Mouse (Mus musculus) bone marrow macrophage, adult 2 months (primary cell): Measurements from ENCODE around the gene Cited1. TPM values are rescaled to one million over a fixed set of nuclear protein-coding genes. Genes with fewer than 3 reads are reported as not detected.
"Not testable (repeated sequence)": the region's sequence is repeated elsewhere in the genome, so short reads cannot be mapped to it uniquely, and the experiment has no call there.

Source experiments
- H3K27ac ChIP-seq: 2 replicates; pipeline ENCODE4 v1.5.1; 2012; ENCODE audit warnings: low read depth, low read length; ENCODE audit not compliant: insufficient read depth
- H3K4me1 ChIP-seq: 2 replicates; pipeline ENCODE4 v1.6.1; 2012; ENCODE audit warnings: low read length; ENCODE audit not compliant: control insufficient read depth, insufficient read depth
- H3K4me3 ChIP-seq: 2 replicates; pipeline ENCODE4 v1.5.1; 2012; ENCODE audit warnings: mild to moderate bottlenecking, low read length, moderate library complexity; ENCODE audit not compliant: insufficient read depth
- CTCF ChIP-seq: IDR thresholded peaks from 2 replicates; pipeline ENCODE4 v1.5.1; 2012; ENCODE audit warnings: low read depth, mild to moderate bottlenecking, low read length, moderate library complexity
- POLR2A ChIP-seq: IDR thresholded peaks from 2 replicates; pipeline ENCODE4 v1.6.1; 2012; ENCODE audit warnings: mild to moderate bottlenecking, low read depth, low read length, borderline replicate concordance
- polyA plus RNA-seq: library from polyadenylated mRNA; stranded (reverse); fragments of >200 nt; gene quantifications from 2 replicates; pipeline ENCODE4 v1.2.4, GENCODE M21; 2012; ENCODE audit not compliant: missing spikeins, insufficient read depth, insufficient read length

The Cited1 gene
- not detected in 2 replicates for polyA plus RNA-seq

DNA sequence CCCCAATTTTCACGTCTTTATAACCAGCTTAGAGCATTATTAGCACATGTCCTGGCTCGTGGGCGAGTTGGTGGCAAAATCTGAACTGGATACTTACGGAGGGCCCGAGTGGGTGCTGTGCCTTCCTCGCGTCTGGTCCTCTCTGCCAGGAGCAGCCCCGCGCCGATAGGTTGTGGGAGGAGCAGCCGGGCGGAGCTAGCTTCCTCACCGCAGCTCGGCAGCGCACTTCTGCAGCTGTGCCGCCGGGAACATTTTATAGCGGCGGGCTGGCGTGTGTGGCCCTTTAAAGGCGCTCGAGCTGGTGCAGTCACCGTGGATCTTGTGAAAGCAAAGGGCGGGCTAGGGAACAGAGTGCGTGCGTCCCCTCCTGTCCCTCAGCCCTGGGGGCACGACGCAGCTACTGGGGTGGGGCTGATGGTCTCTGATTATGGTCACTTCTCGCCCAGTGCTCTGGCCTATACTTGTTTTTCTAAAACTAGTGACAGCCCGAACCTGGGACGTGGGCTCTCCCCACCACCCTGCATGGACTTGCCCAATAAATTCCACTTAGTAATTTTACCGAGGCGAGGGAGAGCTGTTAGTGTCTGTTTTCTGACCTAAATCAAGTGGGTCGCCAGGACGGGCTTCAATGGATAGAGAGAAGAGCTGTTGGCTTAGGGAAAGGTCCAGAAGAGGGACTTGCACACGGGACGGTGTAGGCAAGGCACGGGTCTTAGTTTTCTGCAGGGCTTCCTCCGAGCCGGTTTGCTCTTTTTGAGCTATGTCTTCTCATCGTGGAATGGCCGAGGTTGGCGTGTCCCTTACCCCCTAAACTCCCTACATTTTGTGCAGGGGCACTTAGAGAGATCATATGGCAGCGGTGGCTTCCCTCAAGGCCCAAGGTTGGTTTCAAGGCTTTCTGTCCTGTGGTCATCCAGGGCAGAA lies at the start of gene Cited1:
Gene Cited1 (minus strand): TSS at position 245 of the 924 bp plus-strand sequence.
- Histone ChIP-seq H3K27ac (no peak within 1 kb of the TSS), H3K4me3 (peak within 1 kb of the TSS; percentile 47), H3K4me1 (peaks cover 2% of the 10 kb centered on the region; the same call in 1 of the 2 replicates)
- no peak for TF ChIP-seq POLR2A
- TF ChIP-seq CTCF = no peak

DNA sequence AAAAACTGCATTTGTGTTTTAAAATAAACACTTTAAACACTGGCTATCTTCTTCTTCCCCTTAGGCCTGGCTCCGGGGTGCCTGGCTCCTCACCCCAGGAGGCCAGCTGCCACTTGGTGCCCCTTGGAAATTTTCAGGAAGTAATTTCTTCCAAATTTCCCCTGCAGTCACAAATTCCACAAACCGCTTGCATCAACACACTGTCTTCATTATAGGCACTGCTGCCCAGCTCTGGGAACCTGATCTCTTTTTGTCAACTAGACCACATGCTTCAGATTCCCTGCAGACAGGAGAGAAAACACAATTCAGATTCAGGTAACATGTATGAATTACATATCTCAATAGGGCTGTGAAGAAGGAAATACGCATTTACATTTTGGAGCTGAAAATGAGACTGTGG lies 32.9 kb upstream of the Cited1 start:
- TF ChIP-seq CTCF (no peak), POLR2A (no peak)
- no peak overlapping the region for H3K27ac ChIP-seq
- no peak overlapping the region for H3K4me3 ChIP-seq
- no peaks in the 10 kb centered on the region for H3K4me1 ChIP-seq

DNA sequence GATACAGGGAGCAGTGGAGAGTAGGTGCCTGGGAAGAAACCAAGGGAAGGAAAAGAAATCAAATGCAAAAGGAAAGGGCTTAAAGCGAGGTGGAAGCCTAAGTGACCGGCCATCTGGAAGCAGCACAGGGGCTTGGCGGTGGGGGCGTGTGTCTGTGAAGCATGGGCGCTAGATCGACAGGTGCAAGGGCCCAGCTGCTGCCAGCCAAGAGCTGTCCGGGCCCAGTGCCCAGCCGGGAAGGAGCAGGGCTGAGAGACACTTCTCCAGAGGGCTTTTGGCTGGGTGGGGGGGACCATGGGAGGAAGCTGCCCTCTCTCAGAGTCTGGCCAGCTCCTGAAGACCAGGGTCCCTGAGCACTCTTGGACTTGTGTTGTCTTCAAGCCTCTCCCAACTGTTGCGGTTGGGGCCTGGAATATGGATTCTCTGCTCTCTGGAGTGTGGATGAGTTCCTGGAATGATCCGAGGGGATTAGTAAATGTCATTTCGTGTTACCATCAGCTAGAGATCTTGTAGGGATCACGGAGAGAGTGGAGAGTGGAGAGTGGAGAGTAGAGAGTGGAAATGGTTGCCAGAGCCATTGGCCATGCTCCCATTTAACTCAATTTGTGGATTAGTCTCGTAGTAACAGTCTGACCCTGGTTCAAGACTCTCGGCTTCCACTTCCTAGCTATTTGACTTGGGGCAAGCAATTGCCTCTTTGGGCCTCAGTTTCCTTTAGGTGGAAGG lies 10.8 kb upstream of the Cited1 start:
- Histone ChIP-seq H3K4me1 (no peaks in the 10 kb centered on the region), H3K27ac (no peak overlapping the region), H3K4me3 (no peak overlapping the region)
- TF ChIP-seq POLR2A (no peak), CTCF (no peak)

DNA sequence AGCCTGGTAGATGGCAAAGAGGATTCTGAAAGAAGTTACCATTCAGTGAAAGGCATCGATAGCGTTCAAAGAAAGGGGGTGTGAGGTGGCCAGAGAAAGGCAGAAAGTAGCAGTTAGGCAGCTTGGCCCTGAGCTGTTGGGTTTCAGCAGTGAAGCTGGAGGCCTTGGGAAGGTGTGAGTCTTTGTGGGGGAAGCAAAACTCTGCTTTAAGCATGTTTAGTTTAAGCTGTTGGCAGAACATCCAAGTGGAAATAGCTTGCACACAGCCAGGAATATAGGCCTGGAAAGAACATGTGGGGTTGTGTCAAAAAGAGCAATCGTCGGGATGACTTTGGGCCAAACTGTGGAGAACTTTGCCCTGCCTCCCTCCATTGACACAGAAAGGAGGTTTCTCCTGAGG lies 7.8 kb upstream of the Cited1 start:
- no peak for TF ChIP-seq CTCF
- TF ChIP-seq POLR2A = no peak
- no peaks in the 10 kb centered on the region for H3K4me1 ChIP-seq
- H3K27ac ChIP-seq = no peak overlapping the region
- no peak overlapping the region for H3K4me3 ChIP-seq

DNA sequence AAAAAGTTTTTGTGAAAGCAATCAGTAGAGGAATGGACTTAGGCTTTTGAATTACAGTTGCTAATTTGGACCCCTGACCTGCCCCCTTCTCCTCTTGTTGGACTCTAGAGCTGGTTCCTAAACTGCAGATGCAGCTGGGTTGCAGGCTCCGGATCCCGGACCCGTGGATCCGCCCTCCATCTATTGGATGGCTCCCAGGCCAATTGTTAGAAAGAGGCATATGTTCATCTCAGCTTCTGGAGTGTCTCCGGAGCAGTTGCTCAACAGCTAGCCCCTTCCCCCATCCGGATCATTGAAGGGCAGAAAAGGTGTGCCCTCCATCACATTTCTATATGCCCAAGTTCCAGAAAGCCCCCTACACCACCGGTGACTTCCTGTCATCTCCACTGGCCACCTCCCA lies 1.9 kb upstream of the Cited1 start:
- no peak for TF ChIP-seq CTCF
- TF ChIP-seq POLR2A = no peak
- no peak overlapping the region for H3K27ac ChIP-seq
- no peak overlapping the region for H3K4me3 ChIP-seq
- peaks cover 2% of the 10 kb centered on the region; the same call in 1 of the 2 replicates for H3K4me1 ChIP-seq

DNA sequence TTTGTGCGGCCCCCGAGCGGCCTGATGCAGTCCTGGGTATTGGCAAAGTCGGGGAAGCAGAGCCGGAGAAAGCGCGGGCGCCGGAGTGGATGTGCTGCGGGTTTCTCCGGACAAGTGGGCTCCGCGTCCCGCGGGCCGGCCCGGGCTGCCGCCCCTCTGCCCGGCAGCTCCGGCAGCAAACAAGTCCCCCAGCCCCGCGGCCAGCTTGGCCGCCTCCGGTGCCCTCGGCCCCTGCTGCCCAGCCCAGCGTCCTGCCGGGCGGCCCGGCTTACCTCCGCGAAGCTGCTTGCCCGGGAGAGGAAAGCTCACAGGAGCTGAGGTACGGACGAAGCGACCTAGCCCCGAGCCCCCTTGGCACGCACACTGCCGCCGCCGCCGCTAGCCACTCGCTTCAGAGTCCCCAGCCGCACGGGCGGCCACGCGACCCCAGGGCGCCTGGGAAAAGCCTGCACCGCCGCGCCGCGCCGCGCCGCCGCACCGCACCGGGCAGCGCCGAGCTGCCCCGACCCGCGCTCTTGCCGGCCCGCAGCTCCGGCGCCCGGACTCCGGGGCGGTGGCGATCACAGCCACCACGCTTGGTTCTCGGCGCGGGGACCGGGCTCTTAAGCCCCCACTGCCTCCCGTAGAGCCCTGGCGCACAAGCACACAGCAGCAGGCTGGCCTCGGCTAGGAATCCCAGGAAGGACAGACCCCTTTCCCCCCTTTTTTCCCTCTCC lies 602 bp downstream of the Cited1 start:
- H3K4me1 ChIP-seq = peaks cover 2% of the 10 kb centered on the region; the same call in 1 of the 2 replicates
- peak overlapping the region; percentile 47 for H3K4me3 ChIP-seq
- no peak for TF ChIP-seq CTCF
- TF ChIP-seq POLR2A = no peak
- no peak overlapping the region for H3K27ac ChIP-seq

DNA sequence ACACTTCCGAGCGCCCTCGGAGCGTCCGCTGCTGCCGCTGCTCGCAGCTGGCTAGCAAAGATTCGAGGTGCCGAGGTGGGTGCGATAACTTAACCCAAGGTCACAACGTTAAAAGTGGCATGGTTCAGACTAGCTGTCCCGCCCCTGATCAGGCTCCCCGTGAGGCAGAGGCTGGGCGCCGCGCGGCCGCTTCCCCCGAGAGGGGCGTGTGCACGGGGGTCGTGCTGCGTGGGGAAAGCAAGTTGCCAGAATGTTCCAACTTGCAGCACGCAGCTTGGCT lies 1.1 kb downstream of the Cited1 start:
- peaks cover 2% of the 10 kb centered on the region; the same call in 1 of the 2 replicates for H3K4me1 ChIP-seq
- H3K4me3 ChIP-seq = peak overlapping the region; percentile 47
- no peak for TF ChIP-seq CTCF
- no peak overlapping the region for H3K27ac ChIP-seq

DNA sequence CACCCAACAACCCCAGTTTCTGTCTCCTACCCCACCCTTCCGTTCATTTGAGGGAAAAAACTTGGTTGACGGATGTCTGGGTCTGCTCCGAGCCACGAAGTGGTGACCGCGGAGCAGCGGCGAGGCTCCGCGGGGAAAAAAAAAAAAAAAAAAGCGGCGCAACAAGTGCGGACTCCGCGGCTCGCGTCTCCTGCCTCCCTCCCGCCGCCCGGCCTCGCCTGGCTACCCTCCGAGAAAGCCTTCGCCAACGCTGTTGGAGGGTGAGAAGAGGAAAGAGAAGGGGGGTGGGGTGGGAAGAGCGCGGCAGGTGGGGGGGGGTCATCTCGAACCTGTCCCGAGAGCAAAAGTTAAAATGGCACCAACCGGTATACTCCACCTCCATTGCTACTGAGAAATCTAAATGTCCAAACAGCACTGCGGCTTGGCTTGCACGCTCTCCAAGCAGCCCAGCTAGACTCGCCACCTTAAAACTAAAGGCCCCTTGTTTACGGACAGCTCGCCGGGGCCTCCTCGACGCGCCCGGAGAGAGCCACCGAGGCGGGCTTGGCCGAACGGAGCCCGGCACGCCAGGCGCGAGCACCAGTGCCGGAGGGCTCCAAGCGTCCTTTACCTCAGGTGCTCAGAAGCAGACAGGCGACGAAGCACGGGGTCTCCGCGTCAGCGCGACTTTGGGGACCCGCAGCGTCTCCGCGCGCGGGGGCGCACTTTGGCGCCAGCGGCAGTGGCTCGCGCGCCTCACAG lies 1.7 kb downstream of the Cited1 start:
- TF ChIP-seq POLR2A (no peak), CTCF (no peak)
- Histone ChIP-seq H3K4me3 (peak overlapping the region; percentile 47), H3K4me1 (peaks cover 2% of the 10 kb centered on the region; the same call in 1 of the 2 replicates), H3K27ac (no peak overlapping the region)

DNA sequence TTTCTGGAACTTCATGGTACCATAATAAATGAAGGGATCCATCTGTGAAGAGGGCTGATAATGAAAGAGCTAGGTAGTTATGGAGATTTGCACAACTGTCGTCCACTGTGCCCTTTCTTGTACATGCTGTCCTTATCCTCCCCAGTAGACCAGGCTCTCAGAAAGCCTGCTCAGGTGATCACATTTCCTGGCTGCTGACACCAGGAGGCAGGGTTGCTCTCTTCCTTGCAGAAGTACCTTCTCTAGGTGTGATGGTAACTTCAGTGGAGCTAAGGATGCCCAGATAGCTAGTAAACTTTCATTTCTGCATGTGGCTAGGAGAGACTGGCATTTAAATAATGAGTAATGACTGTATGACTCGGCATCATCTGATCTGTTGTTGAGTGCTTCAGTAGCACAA lies 7.6 kb downstream of the Cited1 start:
- Histone ChIP-seq H3K4me3 (no peak overlapping the region), H3K27ac (no peak overlapping the region), H3K4me1 (no peaks in the 10 kb centered on the region)
- TF ChIP-seq CTCF (no peak), POLR2A (no peak)

DNA sequence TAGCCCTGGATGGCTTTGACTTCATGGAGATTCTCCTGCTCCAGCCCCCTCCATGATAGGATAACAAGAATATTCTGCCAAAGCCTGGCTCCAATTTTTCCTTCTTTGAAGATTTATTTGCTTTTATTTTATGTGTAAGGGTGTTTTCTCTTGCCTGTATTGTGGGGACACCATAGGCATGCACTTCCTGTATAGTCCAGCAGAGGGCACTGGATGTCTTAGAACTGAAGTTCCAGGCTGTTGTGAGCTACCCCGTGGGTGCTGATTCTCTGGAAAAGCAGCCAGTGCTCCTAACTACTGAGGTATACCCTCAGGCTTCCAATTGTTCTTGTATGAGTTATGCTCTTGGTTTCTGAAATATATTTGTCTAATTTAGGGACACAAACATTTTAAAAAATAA lies 32.9 kb downstream of the Cited1 start:
- TF ChIP-seq CTCF = peak; percentile 18; the same call in 1 of the 2 replicates
- no peak for TF ChIP-seq POLR2A
- no peak overlapping the region for H3K4me3 ChIP-seq
- H3K27ac ChIP-seq = no peak overlapping the region
- H3K4me1 ChIP-seq = no peaks in the 10 kb centered on the region

DNA sequence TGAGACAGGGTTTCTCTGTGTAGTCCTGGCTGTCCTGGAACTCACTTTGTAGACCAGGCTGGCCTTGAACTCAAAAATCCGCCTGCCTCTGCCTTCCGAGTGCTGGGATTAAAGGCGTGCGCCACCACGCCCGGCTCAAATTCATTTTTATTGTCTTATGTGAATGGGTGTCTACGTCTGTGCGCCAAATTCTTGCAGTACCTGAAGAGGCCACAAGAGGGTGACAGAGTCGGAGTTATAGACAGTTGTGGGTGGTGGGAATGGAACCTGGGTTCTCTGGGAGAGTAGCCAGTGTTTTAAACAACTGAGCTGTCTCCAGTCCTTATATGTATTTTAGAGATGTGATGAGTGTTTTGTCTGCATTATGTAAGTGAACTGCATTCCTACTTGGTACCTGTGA lies 36.6 kb downstream of the Cited1 start:
- H3K27ac ChIP-seq, H3K4me1 ChIP-seq, H3K4me3 ChIP-seq: not testable (repeated sequence)
